Mouse (Mus musculus) forebrain, embryonic 15.5 days (tissue): Measurements from ENCODE around the gene Gucy2c. TPM values are rescaled to one million over a fixed set of nuclear protein-coding genes. Genes with fewer than 3 reads are reported as not detected.

Source experiments
- ATAC-seq: fragments of 200-750 bp; cut with Nextera tagmentation; replicated peaks from 2 replicates; pipeline ENCODE4 v1.8.0; 2017; ENCODE audit warnings: mild to moderate bottlenecking, moderate TSS enrichment, moderate library complexity
- H3K27ac ChIP-seq: fragments of 300-500 bp; sonication (generic); replicated peaks from 2 replicates; pipeline ENCODE4 v1.5.1; 2015; ENCODE audit warnings: mild to moderate bottlenecking, inconsistent platforms
- H3K27me3 ChIP-seq: fragments of 300-500 bp; sonication (generic); 2 replicates; pipeline ENCODE4 v1.6.1; 2015; ENCODE audit warnings: inconsistent platforms
- H3K36me3 ChIP-seq: fragments of 300-500 bp; sonication (generic); 2 replicates; pipeline ENCODE4 v1.6.1; 2015; ENCODE audit warnings: mild to moderate bottlenecking, inconsistent platforms
- H3K4me1 ChIP-seq: fragments of 300-500 bp; sonication (generic); 2 replicates; pipeline ENCODE4 v1.6.1; 2015; ENCODE audit warnings: inconsistent platforms
- H3K4me2 ChIP-seq: fragments of 300-500 bp; sonication (generic); replicated peaks from 2 replicates; pipeline ENCODE4 v1.6.1; 2015; ENCODE audit warnings: mild to moderate bottlenecking, inconsistent platforms
- H3K4me3 ChIP-seq: fragments of 300-500 bp; sonication (generic); 2 replicates; pipeline ENCODE4 v1.5.1; 2015; ENCODE audit warnings: mild to moderate bottlenecking, inconsistent platforms
- H3K9ac ChIP-seq: fragments of 300-500 bp; sonication (generic); replicated peaks from 2 replicates; pipeline ENCODE4 v1.6.1; 2015; ENCODE audit warnings: mild to moderate bottlenecking, inconsistent platforms
- H3K9me3 ChIP-seq: fragments of 300-500 bp; sonication (generic); 2 replicates; pipeline ENCODE4 v1.6.1; 2016; ENCODE audit warnings: inconsistent platforms
- WGBS: fragments of 180-500 bp; shearing (Covaris S2); methylation state at CpG from one replicate; pipeline ENCODE4 v1.1.7; 2015; ENCODE audit warnings: mixed read lengths; 5-methylcytosine and 5-hydroxymethylcytosine counted together
- polyA plus RNA-seq: library from polyadenylated mRNA; unstranded; fragments of >200 nt; fragmentation: Nextera tagmentation; extraction: Ambion mirVana; gene quantifications from 2 replicates; pipeline ENCODE4 v1.2.1, GENCODE M21; 2015

The Gucy2c gene
- polyA plus RNA-seq, 1 experiment from 2014 or later = 0.05 TPM

GRCm38 (mm10) chr6:136720436-136720835 lies 61.1 kb downstream of the Gucy2c start:
- Histone ChIP-seq H3K27ac (no peak overlapping the region), H3K36me3 (no peaks in the 10 kb centered on the region), H3K4me3 (no peak overlapping the region), H3K9me3 (no peaks in the 10 kb centered on the region), H3K4me2 (no peak overlapping the region), H3K4me1 (no peaks in the 10 kb centered on the region), H3K27me3 (no peaks in the 10 kb centered on the region), H3K9ac (no peak overlapping the region)
- 81% methylated on average over 15 of the region's 15 CpGs for WGBS
- ATAC-seq = no peak

- no peaks in the 10 kb centered on the region for H3K9me3 ChIP-seq
- H3K4me1 ChIP-seq = no peaks in the 10 kb centered on the region
- no peak overlapping the region for H3K4me2 ChIP-seq
- no peak overlapping the region for H3K9ac ChIP-seq
- H3K27me3 ChIP-seq = no peaks in the 10 kb centered on the region
- ATAC-seq = no peak
- no peaks in the 10 kb centered on the region for H3K36me3 ChIP-seq
- no peak overlapping the region for H3K4me3 ChIP-seq
- no peak overlapping the region for H3K27ac ChIP-seq
- 84% methylated on average over 11 of the region's 11 CpGs for WGBS
These were observed 65.6 kb downstream of the Gucy2c start for GRCm38 (mm10) chr6:136715881-136716431.

- Histone ChIP-seq H3K27me3 (no peaks in the 10 kb centered on the region), H3K9ac (no peak overlapping the region), H3K36me3 (no peaks in the 10 kb centered on the region), H3K9me3 (no peaks in the 10 kb centered on the region), H3K4me2 (no peak overlapping the region), H3K27ac (no peak overlapping the region), H3K4me3 (no peak overlapping the region), H3K4me1 (no peaks in the 10 kb centered on the region)
- 80% methylated on average over 3 of the region's 3 CpGs for WGBS
- no peak for ATAC-seq
These were observed 67.5 kb downstream of the Gucy2c start for GRCm38 (mm10) chr6:136714097-136714496.

DNA sequence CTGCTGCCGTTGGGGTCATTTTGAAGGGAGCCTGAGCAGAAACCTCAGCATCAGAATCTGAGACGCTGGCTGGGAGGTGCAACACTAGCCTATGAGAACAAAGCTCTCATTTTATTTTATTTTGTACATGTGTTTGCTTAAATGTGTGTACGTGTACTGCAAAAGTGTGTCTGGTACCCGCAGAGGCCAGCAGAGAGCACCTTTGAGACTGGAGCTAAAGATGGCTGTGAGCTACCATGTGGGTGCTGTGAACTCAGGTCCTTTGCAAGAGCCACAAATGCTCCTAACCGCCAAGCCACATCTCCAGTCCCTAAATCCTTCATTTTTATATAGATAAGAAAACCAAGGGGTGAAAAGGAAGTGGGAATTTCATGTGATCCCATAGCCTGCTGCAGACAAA lies 71.2 kb downstream of the Gucy2c start:
- no peak overlapping the region for H3K9ac ChIP-seq
- 90% methylated on average over 5 of the region's 5 CpGs for WGBS
- H3K4me3 ChIP-seq = no peak overlapping the region
- H3K27me3 ChIP-seq = no peaks in the 10 kb centered on the region
- H3K36me3 ChIP-seq = no peaks in the 10 kb centered on the region
- H3K9me3 ChIP-seq = no peaks in the 10 kb centered on the region
- ATAC-seq = no peak
- H3K27ac ChIP-seq = no peak overlapping the region
- H3K4me2 ChIP-seq = no peak overlapping the region
- H3K4me1 ChIP-seq = no peaks in the 10 kb centered on the region

DNA sequence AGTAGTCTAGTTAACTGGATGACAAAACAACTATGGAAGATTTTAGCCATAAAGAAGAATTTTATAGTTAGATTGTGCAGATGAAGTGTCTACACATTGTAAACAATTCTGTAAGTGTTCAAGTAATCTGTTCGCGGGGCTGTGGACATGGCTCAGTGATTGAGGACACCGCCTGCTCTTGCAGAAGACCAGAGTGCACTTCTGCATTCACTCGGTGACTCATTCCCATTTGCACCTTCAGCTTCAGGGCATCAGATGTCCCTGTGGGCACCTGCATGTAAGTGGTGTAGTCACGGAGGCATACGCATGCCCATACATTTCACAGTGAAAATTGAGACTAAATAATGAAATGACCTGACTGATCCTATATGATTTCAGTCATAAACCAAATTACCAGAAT lies 73.0 kb downstream of the Gucy2c start:
- Histone ChIP-seq H3K9ac (no peak overlapping the region), H3K4me1 (no peaks in the 10 kb centered on the region), H3K4me3 (no peak overlapping the region), H3K27ac (no peak overlapping the region), H3K9me3 (no peaks in the 10 kb centered on the region), H3K36me3 (no peaks in the 10 kb centered on the region), H3K4me2 (no peak overlapping the region), H3K27me3 (no peaks in the 10 kb centered on the region)
- ATAC-seq = no peak
- 95% methylated on average over 6 of the region's 6 CpGs for WGBS

GRCm38 (mm10) chr6:136701878-136702277 lies 79.7 kb downstream of the Gucy2c start:
- Histone ChIP-seq H3K36me3 (no peaks in the 10 kb centered on the region), H3K4me2 (no peak overlapping the region), H3K4me3 (no peak overlapping the region), H3K9me3 (no peaks in the 10 kb centered on the region), H3K4me1 (no peaks in the 10 kb centered on the region), H3K9ac (no peak overlapping the region), H3K27ac (no peak overlapping the region), H3K27me3 (no peaks in the 10 kb centered on the region)
- whole genome bisulfite sequencing = 90% methylated on average over 3 of the region's 3 CpGs
- no peak for ATAC-seq

GRCm38 (mm10) chr6:136701185-136701584 lies 80.4 kb downstream of the Gucy2c start:
- ATAC-seq = no peak
- Histone ChIP-seq H3K36me3 (no peaks in the 10 kb centered on the region), H3K27me3 (no peaks in the 10 kb centered on the region), H3K4me1 (no peaks in the 10 kb centered on the region), H3K4me2 (no peak overlapping the region), H3K27ac (no peak overlapping the region), H3K9me3 (no peaks in the 10 kb centered on the region), H3K9ac (no peak overlapping the region), H3K4me3 (no peak overlapping the region)
- WGBS = 92% methylated on average over 5 of the region's 5 CpGs

GRCm38 (mm10) chr6:136691314-136691713 lies 90.3 kb downstream of the Gucy2c start:
- WGBS = 91% methylated on average over 6 of the region's 6 CpGs
- no peaks in the 10 kb centered on the region for H3K27me3 ChIP-seq
- ATAC-seq = no peak
- no peaks in the 10 kb centered on the region for H3K4me1 ChIP-seq
- H3K9ac ChIP-seq = no peak overlapping the region
- no peak overlapping the region for H3K4me2 ChIP-seq
- no peaks in the 10 kb centered on the region for H3K36me3 ChIP-seq
- no peak overlapping the region for H3K27ac ChIP-seq
- H3K4me3 ChIP-seq = no peak overlapping the region
- no peaks in the 10 kb centered on the region for H3K9me3 ChIP-seq

GRCm38 (mm10) chr6:136690527-136690926 lies 91.0 kb downstream of the Gucy2c start:
- no peak overlapping the region for H3K27ac ChIP-seq
- 85% methylated on average over 5 of the region's 5 CpGs for WGBS
- no peaks in the 10 kb centered on the region for H3K4me1 ChIP-seq
- ATAC-seq = no peak
- H3K36me3 ChIP-seq = no peaks in the 10 kb centered on the region
- H3K4me3 ChIP-seq = no peak overlapping the region
- H3K9me3 ChIP-seq = no peaks in the 10 kb centered on the region
- H3K27me3 ChIP-seq = no peaks in the 10 kb centered on the region
- no peak overlapping the region for H3K4me2 ChIP-seq
- H3K9ac ChIP-seq = no peak overlapping the region

- ATAC-seq = no peak
- 83% methylated on average over 15 of the region's 15 CpGs for WGBS
- Histone ChIP-seq H3K4me2 (no peak overlapping the region), H3K9ac (no peak overlapping the region), H3K4me3 (no peak overlapping the region), H3K36me3 (no peaks in the 10 kb centered on the region), H3K4me1 (no peaks in the 10 kb centered on the region), H3K9me3 (no peaks in the 10 kb centered on the region), H3K27ac (no peak overlapping the region), H3K27me3 (no peaks in the 10 kb centered on the region)
These were observed 91.7 kb downstream of the Gucy2c start for GRCm38 (mm10) chr6:136689790-136690413.

GRCm38 (mm10) chr6:136685433-136685832 lies 96.1 kb downstream of the Gucy2c start:
- no peak overlapping the region for H3K9ac ChIP-seq
- no peaks in the 10 kb centered on the region for H3K27me3 ChIP-seq
- H3K4me3 ChIP-seq = no peak overlapping the region
- no peaks in the 10 kb centered on the region for H3K36me3 ChIP-seq
- H3K4me2 ChIP-seq = no peak overlapping the region
- H3K4me1 ChIP-seq = no peaks in the 10 kb centered on the region
- H3K9me3 ChIP-seq = no peaks in the 10 kb centered on the region
- ATAC-seq = no peak
- no peak overlapping the region for H3K27ac ChIP-seq
- 81% methylated on average over 5 of the region's 5 CpGs for WGBS

DNA sequence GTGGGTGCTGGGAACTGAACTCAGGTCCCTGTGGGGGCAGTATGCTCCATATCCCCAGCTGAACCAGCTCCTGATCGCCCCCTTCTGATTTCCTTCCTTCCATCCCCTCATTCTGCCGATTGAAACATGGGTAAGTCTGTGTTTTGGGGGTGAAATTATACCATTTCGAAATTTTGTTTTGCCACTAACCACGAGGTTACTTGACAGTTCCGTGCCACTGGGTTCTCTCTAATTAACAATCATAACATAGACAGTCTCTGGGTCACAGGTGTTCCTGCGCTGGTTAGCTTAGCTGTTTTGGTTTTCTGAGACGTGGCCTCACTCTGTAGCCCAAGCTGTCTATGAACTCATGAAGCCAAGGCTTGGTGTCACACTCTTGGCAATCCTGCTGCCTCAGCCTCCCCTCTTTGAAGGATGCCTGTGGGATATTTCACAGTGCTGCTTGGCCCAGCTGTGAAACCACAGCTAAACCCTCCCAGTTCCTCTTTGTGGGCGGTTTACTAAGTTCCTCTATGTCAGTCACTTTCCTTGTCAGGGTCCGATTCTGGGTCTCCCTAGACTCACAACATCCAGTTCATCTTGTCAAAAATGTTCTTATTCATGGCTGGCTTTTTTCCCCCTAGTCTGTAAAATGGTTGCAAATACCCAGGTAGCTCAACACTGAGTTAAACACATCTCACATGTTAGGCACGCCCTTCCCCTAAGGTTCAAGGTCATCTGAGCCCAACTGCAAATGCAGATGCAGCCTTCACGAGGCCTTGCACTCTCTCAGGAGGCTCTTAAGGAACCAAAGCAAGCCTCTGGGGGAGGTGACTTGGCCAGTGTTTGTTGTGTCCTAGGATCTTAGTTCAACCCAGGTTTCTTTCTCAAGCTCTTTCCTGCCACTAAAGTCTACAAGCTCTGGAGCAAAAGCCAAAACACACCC lies 97.9 kb downstream of the Gucy2c start:
- H3K27ac ChIP-seq = no peak overlapping the region
- H3K9ac ChIP-seq = no peak overlapping the region
- no peaks in the 10 kb centered on the region for H3K36me3 ChIP-seq
- no peaks in the 10 kb centered on the region for H3K4me1 ChIP-seq
- H3K4me3 ChIP-seq = no peak overlapping the region
- H3K4me2 ChIP-seq = no peak overlapping the region
- H3K9me3 ChIP-seq = no peaks in the 10 kb centered on the region
- 91% methylated on average over 11 of the region's 11 CpGs for WGBS
- H3K27me3 ChIP-seq = no peaks in the 10 kb centered on the region
- no peak for ATAC-seq
